Mouse (Mus musculus) ES-E14 (cell line): ENCODE results near the gene Pstk. TPM values are rescaled to one million over a fixed set of nuclear protein-coding genes. Genes with fewer than 3 reads are reported as not detected.
A peak's percentile ranks its signal among the peaks of the same experiment; 100 is the strongest.

Experiments used
- DNase-seq: peaks from one replicate; pipeline ENCODE4 v3.0.0-alpha.2; 2013; ENCODE audit warnings: low read depth, low spot score
- H3K27ac ChIP-seq: 2 replicates; pipeline ENCODE4 v1.5.1; 2012; ENCODE audit warnings: low read depth, mild to moderate bottlenecking, low read length, moderate library complexity, mixed read lengths; ENCODE audit not compliant: poor library complexity, insufficient read depth, severe bottlenecking
- H3K36me3 ChIP-seq: 2 replicates; pipeline ENCODE4 v1.6.1; 2012; ENCODE audit warnings: mild to moderate bottlenecking, low read length, moderate library complexity, mixed read lengths; ENCODE audit not compliant: control insufficient read depth, poor library complexity, insufficient read depth, severe bottlenecking
- H3K4me1 ChIP-seq, 2 experiments: fragments of 150-350 bp in 1 of 2; sonication (generic) in 1 of 2; 2 replicates each; pipeline ENCODE4 v1.6.1; 2012; ENCODE audit warnings: low read length in 2 of 2, mild to moderate bottlenecking in 1 of 2, mixed read lengths in 1 of 2; ENCODE audit not compliant: control insufficient read depth in 2 of 2, insufficient read depth in 2 of 2, poor library complexity in 1 of 2
- H3K4me3 ChIP-seq, 2 experiments: fragments of 150-350 bp in 1 of 2; sonication (generic) in 1 of 2; 2 replicates each; pipeline ENCODE4 v1.5.1; 2012; ENCODE audit warnings: low read length in 2 of 2, low read depth in 1 of 2, mild to moderate bottlenecking in 1 of 2, mixed read lengths in 1 of 2; ENCODE audit not compliant: insufficient read depth in 1 of 2, poor library complexity in 1 of 2, severe bottlenecking in 1 of 2
- H3K9ac ChIP-seq: 2 replicates; pipeline ENCODE4 v1.6.1; 2012; ENCODE audit warnings: low read depth, mild to moderate bottlenecking, low read length, mixed read lengths; ENCODE audit not compliant: poor library complexity, insufficient read depth, severe bottlenecking
- H3K9me3 ChIP-seq: fragments of 150-350 bp; sonication (generic); 2 replicates; pipeline ENCODE4 v1.6.1; 2012; ENCODE audit warnings: low read depth, mild to moderate bottlenecking, low read length; ENCODE audit not compliant: control insufficient read depth, insufficient read depth
- CHD2 ChIP-seq: IDR thresholded peaks from 2 replicates; pipeline ENCODE4 v1.6.1; 2014; ENCODE audit warnings: mild to moderate bottlenecking, low read depth, low read length, inconsistent platforms
- HCFC1 ChIP-seq: IDR thresholded peaks from 2 replicates; pipeline ENCODE4 v1.6.1; 2012; ENCODE audit warnings: low read length, inconsistent platforms, borderline replicate concordance; ENCODE audit not compliant: insufficient read depth
- MAFK ChIP-seq: IDR thresholded peaks from 2 replicates; pipeline ENCODE4 v1.6.1; 2014; ENCODE audit warnings: mild to moderate bottlenecking, low read depth, low read length, inconsistent platforms; ENCODE audit not compliant: insufficient read depth
- ZC3H11A ChIP-seq: IDR thresholded peaks from 2 replicates; pipeline ENCODE4 v1.6.1; 2012; ENCODE audit warnings: low read depth, mild to moderate bottlenecking, inconsistent platforms, low read length, borderline replicate concordance
- ZNF384 ChIP-seq: IDR thresholded peaks from 2 replicates; pipeline ENCODE4 v1.6.1; 2012; ENCODE audit warnings: low read depth, low read length, inconsistent platforms
- in situ Hi-C, 2 experiments: fragments of 600-800 bp; cut with MboI; formaldehyde crosslinking; loops; one replicate each; pipeline ENCODE4 v1.15.1; 2025; ENCODE audit warnings: low sequenced_read_pairs in 2 of 2, inconsistent platforms in 1 of 2; ENCODE audit not compliant: unreplicated experiment in 2 of 2
- total RNA-seq: library from RNA; depleted of rRNA; stranded (reverse); fragments of 300-350 nt; gene quantifications from 2 replicates; pipeline ENCODE4 v1.2.3, GENCODE M21; 2012

Pstk gene
- total RNA-seq, 1 experiment = 44.5 TPM

- no peak for DNase-seq
- Histone ChIP-seq H3K36me3 (no peaks in the 10 kb centered on the region), H3K4me1 (no peaks in the 10 kb centered on the region), H3K4me3 (no peak overlapping the region), H3K9ac (no peak overlapping the region), H3K27ac (no peak overlapping the region), H3K9me3 (no peaks in the 10 kb centered on the region)
- in situ Hi-C loops = no loop called here
- TF ChIP-seq ZC3H11A (no peak), HCFC1 (no peak), MAFK (no peak), CHD2 (no peak), ZNF384 (no peak)
Observed at GRCm38 (mm10) chr7:131331688-131332087, 39.3 kb upstream of the Pstk start.

- H3K9me3 ChIP-seq = no peaks in the 10 kb centered on the region
- no peak within 1 kb of the TSS for H3K27ac ChIP-seq
- no peaks in the 10 kb centered on the region for H3K36me3 ChIP-seq
- no peak within 1 kb of the TSS for H3K9ac ChIP-seq
- no peak within 1 kb of the TSS for H3K4me3 ChIP-seq
- DNase-seq = no peak
- TF ChIP-seq ZC3H11A (no peak), CHD2 (no peak)
- peaks cover 0 to 4% of the 10 kb centered on the region in 2 experiments; a peak in 2 of 4 replicates for H3K4me1 ChIP-seq
- in situ Hi-C loops = no loop called here
Observed at GRCm38 (mm10) chr7:131333564-131333963, 37.4 kb upstream of the Pstk start, which contains the start of gene Fam24a. TSS of gene Fam24a (plus strand) at chr7:131333864.

DNA sequence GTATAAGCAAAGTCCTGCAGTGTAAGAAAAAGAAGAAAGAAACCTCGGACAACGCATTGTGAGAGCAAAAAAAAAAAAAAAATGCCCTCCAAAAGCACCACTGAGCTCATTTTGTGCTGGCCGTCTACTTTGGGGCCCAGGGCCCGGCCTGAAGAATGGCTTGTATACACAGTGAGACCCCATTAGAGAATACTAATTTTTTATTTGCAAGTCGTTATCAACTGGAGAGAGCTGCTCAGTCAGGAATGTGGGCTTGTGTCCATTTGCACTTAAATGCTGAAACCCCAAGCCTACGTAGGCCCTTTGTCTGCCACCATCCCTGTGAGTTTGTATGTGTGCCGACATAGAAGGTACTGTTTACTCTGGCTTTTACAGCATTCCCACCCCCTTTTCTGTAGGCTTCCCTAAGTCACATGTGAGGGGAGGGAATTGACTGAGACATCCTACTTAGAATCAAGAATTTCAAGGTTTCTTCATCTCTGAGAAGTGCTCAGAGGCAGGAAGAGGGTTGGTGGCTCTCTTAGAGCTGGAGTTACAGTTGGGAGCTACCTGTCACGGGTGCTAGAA is 33.4 kb upstream of the Pstk start:
- H3K9me3 ChIP-seq = no peaks in the 10 kb centered on the region
- in situ Hi-C loops = no loop called here
- H3K9ac ChIP-seq = peak overlapping the region; percentile 43; the same call in 1 of the 2 replicates
- TF ChIP-seq ZNF384 (0 out of 2 replicates have a peak, but pooled peaks have one; percentile 20), HCFC1 (no peak), ZC3H11A (no peak)
- peaks cover 0 to 4% of the 10 kb centered on the region in 2 experiments; a peak in 2 of 4 replicates for H3K4me1 ChIP-seq
- H3K36me3 ChIP-seq = peaks cover 10% of the 10 kb centered on the region
- no peak overlapping the region for H3K4me3 ChIP-seq
- no peak for DNase-seq
- no peak overlapping the region for H3K27ac ChIP-seq

DNA sequence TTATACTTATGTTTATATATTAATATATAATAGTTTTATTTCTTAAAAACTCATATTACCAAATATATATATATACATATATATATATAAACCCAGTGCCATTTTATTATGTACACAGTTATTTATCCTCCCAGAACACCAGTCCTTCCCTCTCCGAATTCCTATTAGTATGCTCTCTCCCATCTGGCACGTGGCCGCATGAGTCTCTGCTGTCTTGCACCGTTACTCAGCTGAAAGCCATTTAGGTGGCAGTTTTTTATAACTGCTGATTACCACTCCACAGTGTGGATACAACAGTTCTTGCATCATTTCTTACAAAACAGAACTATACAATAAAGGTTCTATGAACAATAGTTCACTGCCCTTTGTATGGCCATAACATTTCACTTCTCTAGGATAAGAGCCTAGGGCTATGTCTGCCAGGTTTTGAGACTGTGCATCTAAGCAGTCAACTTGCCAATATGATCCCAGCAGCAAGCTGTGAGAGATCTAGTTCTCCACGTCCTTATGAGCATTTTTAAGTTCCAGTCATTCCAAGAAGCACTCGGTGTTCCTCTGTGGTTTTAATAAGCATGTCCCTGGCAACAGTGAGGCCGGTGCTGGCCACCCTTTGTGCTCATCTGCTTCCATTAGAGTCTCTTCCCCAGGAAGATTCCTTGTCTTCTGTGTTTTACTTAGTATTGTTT is 24.9 kb upstream of the Pstk start:
- Histone ChIP-seq H3K27ac (no peak overlapping the region), H3K9ac (no peak overlapping the region), H3K36me3 (peaks cover 23% of the 10 kb centered on the region), H3K4me3 (no peak overlapping the region), H3K9me3 (no peaks in the 10 kb centered on the region), H3K4me1 (peaks cover 0 to 2% of the 10 kb centered on the region in 2 experiments; a peak in 1 of 4 replicates)
- TF ChIP-seq ZNF384 = no peak
- TF ChIP-seq ZC3H11A = no peak
- TF ChIP-seq CHD2 = no peak
- no peak for TF ChIP-seq HCFC1
- no peak for TF ChIP-seq MAFK
- in situ Hi-C loops = no loop called here
- DNase-seq = no peak
